Mouse (Mus musculus) right cerebral cortex, postnatal 36 days (tissue): ENCODE results near the gene Herc4.
"Not testable (repeated sequence)": the region's sequence is repeated elsewhere in the genome, so short reads cannot be mapped to it uniquely, and the experiment has no call there.

ENCODE experiments used
- DNase-seq, 2 experiments: peaks; one replicate each; pipeline ENCODE4 v3.0.0; 2022; ENCODE audit warnings: low spot score in 2 of 2, mixed read lengths in 1 of 2

Gene Herc4

DNA sequence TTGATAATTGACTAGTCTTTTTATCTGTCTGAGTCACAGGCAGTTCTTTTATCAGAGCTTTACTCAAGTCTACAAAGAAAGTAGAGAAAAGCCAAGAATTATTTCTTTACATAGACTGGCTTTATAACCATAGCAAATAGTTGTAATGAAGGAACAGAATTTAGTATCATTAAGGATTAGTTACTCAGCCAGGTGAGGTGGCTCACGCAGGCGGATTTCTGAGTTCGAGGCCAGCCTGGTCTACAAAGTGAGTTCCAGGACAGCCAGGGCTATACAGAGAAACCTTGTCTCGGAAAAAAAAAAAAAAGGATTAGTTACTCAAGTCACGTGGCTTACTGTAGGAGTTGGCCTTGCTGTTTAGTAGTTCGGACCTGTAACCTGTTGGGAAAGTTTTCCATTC lies 4.8 kb downstream of the Herc4 start:
- DNase-seq: no peak

DNA sequence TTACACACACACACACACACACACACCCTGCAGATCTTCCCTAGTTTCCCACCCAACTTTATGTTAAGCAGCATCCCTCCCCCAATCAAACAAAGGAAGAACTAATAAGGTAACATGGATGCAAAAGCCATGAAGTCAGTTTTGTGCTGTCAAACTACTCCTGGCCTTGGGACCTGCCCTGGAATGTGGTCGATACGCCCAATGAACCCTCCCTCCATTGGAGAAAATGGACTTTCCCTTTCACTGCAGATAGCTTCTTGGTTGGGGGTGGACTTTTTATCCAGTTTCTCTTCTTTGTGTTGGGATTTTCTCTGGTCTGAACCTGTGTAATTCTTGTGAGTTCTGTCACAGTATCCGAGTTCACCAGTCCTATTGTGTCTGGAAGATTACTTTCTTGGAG lies 15.1 kb downstream of the Herc4 start:
- DNase-seq: no peak

DNA sequence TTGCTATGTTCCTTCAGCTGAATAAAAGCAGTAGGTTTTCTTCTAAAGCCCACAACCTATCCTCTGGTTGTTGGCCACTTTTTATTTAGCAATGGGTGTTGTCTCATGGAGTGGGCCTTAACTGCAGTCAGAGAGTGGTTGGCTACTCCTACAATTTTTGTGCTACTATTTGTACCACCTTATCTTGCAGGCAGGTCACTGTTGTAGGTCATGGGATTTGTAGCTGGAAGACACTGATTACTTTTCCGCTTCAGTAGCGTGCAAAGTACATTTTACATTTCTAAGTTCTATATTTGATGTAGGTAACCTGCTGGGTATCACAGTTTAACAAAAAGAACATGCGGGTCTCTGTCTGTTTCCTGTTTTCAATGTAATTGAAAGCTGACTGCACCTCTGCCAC lies 15.7 kb downstream of the Herc4 start:
- DNase-seq: no peak

DNA sequence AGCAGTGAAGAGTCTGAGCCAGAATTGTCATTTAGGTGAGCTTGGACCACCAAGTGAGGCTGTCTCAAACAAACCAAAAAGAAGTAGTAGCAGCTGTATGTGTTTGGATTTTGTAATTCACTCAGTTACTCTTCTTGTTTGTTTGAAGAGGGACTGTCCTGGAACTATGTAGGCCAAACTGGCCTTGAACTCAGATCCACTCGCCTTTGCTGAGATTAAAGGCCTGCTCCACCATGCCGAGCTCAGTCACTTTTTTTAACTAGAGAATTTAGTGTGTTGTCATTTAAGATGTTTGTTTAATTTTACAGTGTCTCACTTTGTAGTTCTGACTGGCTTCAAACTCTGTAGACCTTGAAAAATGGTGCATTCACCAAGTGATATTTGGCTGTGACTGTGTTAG lies 24.3 kb downstream of the Herc4 start:
- no peak for DNase-seq

DNA sequence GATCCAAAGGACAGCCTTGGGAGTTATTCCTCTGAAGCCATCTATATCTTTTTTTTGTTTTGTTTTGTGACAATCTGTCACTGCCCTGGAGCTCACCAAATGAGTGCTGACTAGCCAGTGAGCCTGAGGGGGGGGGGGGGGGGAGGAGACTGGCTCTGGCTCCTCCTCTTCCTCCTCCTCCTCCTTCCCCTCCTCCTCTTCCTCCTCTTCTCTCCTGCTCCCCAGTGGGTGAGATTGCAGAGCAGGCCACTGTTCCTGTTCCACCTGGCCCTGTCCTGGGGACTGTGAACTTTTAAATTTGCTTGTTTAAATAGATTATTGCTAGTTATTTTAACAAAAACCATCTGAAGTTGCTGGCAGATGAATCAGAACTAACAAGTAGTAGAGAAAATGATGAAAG lies 28.8 kb downstream of the Herc4 start:
- DNase-seq: no peak

DNA sequence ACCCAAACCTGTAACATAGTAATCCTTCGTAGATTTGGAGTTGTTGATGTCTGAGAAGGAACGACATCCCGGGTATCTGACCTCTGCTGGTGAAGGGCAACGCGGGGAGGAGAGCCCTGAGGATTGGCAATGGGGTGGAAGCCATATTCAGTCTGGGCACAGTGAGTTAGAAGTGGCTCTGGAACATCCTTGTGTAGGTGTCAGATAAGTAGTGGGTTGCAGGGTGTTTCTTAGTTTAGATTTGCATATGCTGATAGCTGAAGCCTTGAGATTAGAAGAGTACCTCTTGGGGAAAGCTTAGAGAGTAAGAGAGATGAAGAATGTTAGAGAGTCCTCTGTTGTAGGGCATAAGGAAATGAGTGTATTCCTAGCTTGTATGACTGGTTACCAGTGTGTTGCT lies 29.3 kb downstream of the Herc4 start:
- DNase-seq: no peak

DNA sequence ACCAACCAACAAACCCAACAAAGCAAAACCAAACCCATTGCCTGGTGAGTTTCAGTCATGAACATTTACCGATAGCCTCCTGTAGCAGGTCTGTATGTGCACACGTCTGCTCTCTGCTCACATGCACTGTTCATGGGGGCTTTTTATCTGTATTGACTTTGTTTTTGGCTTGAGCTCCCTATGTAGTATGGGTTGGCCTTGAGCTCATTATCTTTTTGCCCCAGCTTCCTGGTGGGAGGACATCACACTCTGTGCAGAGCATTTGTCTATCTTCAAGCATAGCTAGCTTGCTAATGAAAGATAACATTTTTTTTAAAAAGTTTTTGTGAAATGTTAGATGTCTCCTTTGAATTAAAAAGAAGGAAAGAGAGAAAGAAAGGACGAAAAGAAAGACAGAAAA lies 33.4 kb downstream of the Herc4 start:
- DNase-seq: no peak

DNA sequence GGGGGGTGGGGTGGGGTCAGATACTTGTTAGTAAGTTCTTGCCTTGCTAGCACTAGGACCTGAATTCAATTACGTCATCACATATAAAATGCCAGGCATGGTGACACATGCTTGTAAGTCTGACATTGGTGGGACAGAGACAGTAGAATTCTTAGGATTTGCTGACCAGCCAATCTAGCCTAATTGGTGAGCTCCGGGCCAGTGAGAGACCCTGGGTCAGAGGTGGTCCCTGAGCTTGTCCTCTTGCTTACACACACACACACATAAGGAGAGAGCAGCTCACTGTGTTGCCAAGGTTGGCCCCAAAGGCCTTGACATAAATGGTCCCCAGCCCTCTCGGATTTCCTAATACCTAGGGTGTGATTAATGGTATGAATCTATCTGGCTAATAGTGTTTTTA lies 36.2 kb downstream of the Herc4 start:
- DNase-seq: no peak

DNA sequence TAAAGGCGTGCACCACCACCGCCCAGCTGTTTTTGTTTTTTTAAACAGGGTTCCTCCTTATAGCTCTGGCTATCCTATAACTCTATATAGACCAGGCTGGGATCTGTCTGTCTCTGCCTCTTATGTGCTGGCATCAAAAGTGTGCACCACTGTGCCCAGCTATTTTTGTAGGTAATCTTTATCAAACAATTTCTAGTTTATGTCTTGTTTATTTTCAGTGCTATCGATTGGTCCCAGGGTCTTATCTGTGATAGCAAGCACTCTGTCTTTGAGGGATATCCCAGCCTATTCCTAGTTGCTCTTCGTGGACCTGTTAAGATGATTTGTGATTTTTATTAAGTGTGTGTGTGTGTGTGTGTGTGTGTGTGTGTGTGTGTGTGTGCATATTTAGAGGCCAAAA lies 38.8 kb downstream of the Herc4 start:
- DNase-seq: no peak

DNA sequence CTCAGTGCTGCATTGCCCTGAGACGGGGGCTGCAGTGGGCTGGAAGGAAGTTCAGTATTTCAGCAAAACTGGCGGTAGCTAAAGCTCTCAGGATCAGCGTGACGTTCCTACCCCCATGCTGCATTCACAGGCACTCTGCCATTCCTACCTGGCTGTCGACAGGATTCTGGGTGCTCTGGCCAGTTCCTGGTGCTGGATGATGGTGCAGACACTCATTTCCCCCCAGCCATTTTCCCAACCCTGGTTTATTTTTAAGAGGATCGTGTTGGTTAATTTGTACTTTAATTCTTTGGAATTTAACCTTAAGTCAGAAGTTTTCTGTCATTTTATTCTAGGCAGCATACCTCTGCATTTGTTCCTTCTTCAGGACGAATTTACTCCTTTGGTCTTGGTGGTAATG lies 39.2 kb downstream of the Herc4 start:
- DNase-seq: no peak

DNA sequence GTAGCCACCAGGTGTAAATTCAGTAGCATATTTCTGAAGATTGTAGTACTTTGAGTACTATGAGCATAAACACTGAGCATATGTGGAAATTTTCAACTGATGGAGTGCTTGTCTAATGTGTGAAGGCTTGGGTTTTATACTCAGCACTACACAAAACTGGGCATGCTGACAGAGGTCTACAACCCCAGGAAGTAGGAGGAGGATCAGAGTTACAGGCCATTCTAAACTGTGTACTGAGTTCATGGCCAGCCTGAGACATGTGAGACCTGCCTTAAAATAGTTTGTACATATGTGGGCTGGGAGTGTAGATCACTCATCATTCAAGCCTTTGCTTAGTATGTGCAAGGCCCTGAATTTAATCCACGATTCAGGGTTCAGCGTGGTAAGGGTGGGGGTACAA lies 58.7 kb downstream of the Herc4 start:
- no peak for DNase-seq

DNA sequence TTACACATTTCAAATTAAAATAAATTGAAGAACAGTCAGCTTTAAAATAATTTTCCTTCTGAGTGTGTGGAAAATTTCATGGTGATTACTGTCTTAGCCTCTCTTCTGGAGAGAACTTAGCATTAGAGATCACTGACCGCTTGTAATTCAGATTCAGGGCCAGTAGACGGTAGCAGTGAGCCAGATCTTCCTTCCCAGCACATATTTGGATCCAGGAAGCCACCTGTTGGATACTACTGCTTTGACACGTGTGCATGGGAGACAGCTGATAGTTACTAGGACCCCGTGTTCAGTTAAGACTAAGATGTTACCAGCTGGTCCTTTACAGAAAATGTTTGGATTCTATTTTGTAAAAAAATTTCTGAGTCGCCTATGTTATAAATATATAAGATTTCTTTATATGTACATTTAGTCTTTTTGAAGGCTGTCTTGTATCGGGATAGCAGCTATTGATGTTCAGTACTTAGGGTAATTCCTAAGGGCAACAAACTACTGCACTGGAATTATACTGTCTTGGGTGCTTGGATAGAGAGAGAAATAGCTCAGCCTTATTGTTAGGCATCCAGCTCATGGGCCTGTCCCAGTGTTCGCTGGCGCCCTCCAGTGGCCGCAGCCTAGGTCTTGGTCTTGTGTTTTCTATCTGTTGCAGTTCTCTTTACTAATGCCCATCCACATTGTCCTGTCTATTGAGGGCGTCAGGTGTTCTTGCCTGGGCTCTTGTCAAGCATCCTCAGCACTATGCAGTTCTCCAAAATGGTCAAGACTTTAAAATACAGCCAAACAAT lies 65.2 kb downstream of the Herc4 start:
- peak; percentile 70 to 83 for DNase-seq

DNA sequence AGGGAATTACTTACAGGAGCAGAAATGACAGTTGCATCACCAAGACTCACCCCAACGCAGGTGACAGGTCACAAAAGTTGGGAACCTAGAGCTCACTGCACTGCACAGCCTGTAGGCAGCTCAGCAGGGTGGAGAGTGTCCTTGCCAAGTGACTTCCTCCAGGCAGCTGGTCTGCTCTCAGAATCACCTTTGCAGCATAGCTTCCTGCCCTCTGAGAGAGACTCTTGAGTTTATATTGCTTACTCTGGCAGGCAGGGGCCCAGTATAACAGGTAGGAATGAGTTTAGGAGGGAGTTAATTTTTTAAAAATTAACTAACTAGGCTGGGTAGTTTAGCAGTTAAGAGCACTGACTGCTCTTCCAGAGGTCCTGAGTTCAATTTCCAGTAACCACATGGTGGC lies 70.1 kb downstream of the Herc4 start:
- DNase-seq: no peak

DNA sequence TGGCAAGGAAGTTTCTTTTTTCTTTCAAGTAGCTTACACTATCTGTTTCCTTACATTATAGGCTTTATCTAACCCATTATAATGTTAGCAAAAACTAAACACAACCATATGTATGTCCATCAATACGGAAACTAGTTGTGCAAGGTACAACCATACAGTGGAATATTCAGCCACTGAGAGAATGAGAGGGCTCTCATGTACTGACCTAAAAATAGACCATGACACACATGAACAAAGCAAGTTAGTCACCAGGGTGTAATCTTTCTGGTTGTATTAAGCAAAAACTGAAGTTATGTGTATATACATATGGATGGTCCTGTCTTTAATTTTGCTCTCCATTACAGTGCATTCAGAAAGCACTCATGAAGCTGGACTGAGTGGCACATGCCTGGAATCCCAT lies 83.5 kb downstream of the Herc4 start:
- no peak for DNase-seq

DNA sequence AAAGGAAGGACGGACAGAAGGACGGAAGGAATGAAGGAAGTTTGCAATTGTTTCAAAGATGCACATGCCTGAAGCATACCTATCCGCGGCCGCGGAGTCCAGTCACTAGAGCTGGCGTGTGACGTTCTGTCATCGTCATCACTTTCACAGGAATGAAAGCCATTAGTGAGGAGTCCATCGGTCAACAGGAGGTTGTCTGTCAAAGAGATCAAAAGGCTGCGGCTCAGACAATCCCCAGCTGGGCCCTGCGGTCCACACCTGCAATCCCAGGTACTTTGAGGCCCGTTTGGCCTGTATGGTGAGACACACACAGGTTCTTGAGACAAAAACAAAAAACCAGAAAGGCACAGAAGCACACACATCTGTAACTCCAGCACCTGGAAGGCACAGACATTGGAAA lies 93.3 kb downstream of the Herc4 start:
- DNase-seq: no peak

DNA sequence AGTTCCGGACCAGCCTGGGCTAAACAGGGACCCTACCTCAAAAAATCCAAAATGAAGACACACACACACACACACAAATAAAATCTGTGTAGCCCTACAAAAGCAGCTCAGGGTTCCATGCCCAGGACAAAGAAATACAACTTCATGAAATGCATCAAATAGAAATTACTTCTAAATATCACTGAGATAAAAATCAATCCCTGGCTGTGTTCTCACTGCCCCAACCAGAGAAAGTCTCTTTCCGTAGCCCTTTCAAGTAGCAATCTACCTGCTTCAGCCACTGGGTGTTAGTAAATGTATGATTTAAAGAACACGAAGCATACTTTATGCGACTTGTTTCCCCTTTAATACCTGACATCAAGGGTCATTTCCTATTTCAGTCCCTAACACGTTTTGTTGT lies 93.7 kb downstream of the Herc4 start:
- DNase-seq: no peak

DNA sequence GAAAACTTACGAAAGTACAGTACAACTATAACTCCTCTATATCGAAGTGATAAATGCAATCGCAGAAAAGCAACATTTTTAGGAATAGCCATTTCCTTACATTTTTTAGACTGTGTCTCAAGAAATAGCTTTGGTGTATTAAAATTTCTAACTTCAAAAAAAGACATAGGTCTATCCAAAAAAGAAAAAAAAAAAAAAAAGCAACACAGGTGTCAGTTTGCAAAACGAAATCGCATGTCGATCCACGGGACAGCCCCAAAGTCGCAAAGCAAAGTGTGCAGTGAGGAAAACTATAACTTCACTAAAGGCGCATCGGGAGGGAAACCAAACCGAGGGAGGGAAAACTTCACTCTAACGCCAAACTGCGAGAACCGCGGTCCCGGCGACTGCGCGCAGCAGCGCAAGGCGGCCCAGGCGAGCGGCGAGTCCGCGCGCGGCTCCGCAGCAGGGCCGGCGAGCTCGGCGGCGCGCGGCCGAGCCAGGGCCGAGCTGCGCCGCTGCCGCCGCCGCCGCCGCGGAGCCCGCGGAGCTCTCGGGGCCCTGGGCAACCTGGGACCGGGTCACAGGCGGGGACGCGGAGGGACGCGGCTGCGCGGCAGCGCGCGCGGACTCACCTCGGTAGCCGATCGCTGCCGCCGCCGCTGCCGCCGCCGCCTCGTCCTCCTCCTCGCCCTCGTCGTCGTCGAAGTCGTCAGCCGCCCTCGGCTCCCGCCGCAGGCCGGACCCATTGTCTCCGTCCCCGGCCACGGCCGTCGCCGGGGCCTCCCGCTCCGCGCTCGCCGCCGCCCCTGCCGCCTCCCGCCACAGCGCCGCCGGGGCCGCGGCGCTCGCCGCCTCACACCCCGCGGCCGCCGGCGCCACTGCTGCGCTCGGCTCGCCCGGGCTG lies 94.6 kb downstream of the Herc4 start:
- DNase-seq: peak; percentile 6 to 9

DNA sequence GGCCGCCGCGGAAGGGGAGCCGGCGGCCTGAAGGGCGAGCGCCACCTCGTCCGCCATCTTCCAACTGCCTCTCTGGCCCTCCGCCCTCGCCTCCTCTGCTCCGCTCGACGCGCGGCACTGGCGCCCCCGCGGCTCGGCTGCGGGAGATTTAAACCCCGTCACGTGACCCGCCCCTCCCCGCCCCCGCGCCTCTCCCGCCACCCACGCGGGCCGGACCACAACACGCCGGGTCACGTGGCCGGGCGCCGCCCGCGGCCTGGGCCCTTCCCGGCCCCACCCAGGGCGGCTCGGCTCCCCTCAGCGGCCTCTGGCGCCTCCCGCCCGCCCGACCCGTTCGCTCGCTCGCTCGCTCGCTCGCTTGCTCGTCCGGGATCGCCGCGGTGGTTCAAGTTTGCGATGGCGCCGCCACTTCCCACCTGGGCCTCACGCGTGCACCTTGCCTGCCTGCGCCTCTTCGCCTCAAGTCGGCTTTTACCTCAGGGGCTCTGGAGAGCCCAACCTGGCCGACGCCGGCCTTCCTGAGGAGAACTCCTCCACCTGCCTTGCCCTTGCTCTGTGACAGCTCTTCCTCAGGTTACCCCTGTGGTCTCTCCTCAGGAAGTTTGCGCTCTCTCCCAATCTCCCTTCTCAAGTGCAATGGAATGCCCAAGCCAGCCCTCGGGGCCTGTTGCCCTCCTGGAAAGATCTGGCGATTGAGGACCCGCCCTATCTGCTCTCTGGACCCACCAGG lies 95.5 kb downstream of the Herc4 start:
- peak; percentile 68 to 70 for DNase-seq

DNA sequence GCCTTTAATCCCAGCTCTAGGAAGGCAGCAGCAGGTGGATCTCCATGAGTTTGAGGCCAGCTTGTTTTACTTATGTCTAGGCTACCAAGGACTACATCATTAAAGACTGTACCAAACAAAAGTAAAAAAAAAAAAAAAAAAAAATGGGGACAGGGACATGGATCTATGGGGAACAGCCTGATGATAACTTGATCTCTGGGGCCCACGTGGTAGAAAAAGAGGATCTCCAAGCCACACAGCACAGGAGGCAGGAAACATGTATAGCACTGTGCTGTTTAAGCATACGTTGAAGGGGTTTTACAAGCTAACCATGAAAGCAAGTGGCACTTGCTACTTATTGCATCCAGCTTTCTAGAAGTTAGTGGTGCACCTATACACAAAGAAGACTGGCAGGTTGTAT lies 97.7 kb downstream of the Herc4 start:
- no peak for DNase-seq

DNA sequence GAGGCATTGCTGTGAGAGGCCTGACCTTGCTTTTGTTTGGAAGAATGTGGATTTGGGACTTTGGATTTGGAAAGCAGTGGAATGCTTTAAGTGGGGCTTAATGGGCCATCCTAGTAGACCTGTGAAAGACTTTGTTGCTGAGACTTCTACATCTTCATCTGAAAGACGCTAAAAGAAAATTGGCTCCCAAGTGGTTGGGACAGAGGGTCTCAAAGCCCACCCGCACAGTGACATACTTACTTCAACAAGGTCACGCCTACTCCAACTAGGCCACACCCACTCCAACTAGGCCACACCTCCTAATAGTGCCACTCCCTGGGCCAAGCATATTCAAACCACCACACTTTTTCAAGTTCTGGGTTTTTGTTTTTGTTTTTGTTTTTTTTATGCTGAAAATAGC lies 101.1 kb downstream of the Herc4 start:
- no peak for DNase-seq

DNA sequence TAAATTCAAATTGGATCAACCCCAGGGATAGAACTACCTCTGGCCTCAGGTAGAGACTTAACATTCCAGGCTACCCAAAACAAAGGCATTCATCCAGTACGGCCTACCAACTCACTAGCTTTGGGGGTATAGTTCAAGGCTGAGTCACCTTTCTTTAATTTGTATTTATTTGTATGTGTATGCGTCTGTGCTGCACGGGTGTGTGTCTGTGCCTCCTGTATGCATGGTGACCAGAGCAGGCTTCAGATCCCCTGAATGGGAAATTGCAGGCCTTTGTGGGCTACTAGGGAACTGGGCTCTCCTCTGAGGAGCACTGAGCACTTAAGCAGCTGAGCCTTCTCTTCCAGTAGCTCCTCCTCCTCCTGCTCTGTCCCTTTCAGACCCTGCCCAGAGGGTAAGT lies 104.7 kb downstream of the Herc4 start:
- DNase-seq: no peak

DNA sequence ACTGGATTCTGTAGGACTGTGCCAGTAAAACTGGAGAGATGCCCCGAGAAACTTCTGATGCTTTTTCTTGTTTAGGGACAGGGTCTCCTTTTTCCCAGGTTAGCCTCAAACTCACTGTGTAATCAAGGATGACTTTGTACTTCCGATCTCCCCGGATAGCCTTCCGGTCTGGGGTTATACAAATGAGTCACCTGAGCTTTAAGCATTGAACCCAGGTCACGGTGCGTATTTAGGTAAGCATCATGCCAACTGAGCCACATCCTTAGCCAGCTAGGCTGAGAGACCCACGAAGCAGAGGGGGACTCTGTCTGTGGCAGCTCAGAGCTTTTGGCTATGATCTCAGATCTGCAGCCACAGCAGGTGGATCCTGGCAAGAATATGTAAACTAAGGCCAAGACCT lies 107.1 kb downstream of the Herc4 start:
- DNase-seq: no peak

DNA sequence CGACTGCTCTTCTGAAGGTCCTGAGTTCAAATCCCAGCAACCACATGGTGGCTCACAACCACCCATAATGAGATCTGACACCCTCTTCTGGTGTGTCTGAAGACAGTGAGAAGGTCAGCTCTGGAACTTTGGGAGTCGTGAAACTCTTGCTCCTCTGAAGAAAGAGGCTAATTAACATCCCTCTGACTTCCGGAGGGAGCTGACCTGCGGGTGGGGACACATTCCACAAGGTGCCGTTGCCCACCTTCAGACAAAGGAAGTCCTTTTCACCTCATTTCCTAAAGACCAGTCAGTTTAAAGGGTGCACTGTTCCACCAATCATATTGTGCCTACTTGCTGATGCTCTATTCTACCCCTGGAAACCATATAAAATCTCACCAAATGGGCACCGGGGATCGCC lies 107.5 kb downstream of the Herc4 start:
- DNase-seq: not testable (repeated sequence)
